Mouse (Mus musculus) c-Kit-positive CD71-positive TER-119-negative erythroid progenitor cells, embryonic 14.5 days (primary cell): ENCODE measurements around the gene Sult6b1.

Experiments
- DNase-seq: peaks from one replicate; pipeline ENCODE4 v3.0.0-alpha.2; 2013; ENCODE audit warnings: low read depth

Sult6b1 gene

DNA sequence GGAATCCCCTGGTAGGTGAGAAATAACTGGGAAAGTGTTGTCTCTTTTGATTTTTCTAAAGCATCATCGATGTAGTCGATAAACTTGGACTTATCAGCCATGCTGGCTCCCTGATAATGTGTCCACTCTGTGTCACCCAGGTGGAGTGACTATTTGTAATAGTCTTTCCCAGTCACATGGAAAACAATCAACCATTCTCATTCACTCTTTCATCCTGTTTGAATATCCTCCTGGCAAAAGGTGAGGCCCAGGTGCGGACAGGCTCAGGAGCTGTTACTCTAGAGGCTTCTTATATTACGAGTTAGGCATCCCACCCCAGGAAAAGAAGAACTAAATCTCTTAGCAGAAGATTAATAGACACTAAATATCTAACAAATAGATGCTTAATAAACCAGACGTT is at the start of gene Sult6b1:
Sult6b1 (minus strand) TSS at position 101 of the 400 bp plus-strand sequence.
- DNase-seq, result no peak

DNA sequence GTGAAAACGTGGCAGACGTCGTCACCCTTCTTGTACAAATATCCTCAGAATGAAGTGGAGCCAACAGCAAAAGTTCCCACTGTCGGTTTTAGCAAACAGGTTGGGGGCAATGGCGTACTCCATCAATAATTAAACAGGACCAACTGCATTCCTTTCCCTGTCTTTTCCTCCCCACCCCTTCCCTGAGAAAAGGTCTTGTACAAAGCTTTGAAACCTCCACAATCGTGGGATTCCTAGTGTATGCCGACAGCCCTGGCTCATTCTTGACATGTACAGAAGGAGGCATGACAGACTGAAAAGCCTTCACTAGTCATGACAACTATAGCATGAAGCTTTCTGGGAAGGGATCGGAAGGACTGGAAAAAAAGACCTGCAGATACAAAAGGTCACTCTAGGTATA is 46.4 kb upstream of the Sult6b1 start:
- DNase-seq, result no peak

DNA sequence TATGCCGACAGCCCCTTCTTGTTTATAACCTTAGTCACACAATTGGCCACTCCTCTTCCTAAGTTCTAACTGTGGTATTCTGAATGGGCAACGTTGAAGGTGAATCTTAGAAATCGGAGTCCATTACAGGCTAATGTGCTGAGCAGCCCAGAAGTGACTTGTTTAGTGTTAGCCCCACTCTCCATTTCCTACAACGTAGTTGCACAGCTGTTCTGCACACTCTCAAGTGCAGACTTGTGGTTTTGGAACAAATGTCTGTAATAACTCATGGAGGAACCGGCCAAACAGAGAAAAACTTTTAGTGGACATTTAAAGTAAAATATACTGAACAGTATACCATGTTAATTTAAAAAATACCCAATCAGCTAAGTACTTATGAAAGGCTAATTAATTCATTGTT is 45.3 kb upstream of the Sult6b1 start:
- no peak for DNase-seq

DNA sequence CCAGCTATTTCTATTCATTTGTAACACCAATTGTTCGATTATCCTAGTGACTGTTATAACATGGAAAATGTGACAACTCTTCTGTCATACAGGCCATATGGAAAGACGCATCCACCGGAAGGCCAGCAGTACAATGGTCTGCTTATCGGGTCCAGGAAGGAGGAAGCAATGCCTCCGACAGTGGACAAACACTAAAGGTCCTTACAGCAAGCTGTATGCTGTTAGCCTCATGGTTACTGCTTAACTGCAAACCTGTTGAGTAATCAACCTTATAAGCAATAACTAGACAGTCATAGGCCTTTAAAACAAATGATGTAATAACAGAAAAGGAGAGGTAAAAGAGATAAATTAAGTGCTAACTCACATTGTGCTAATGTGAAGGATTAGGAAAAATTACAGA is 44.4 kb upstream of the Sult6b1 start:
- no peak for DNase-seq

DNA sequence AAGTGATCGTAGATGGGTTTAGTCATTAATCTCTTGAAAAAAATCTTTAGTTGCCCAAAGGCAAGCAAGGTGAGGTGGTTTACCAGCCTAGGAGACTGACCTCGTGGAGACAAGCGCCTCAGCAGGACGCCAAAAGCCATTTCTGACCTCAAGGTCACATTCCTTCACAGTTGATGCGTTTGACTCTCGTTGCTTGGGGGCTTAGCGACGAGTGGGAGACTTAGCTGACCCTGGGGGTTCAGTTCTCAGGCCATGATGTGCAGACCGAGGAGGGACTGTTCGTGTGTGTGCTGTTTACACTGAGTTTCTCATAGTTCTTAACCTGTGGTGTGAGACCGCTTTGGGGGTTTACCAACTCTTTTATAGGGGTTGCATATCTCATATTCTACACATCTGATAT is 35.8 kb upstream of the Sult6b1 start:
- no peak for DNase-seq

DNA sequence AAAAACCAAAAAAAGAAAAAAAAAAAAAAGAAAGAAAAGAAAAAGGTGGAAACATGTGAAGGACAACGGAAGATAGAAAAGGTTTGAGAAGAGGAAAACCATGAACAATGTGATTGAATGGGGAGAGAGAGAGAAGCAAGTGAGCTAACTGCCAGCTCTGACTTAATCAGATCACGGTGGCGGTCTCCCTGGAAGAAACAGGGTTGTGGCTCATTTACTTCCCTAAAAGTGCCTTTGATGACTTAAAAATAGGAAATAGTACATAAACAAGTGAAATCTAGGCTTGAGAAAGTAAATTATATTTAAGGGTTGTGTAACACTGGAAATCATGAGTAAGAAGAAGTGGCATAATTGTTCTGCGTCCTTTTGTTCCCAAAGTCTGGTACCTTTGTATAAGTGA is 32.1 kb upstream of the Sult6b1 start:
- no peak for DNase-seq

DNA sequence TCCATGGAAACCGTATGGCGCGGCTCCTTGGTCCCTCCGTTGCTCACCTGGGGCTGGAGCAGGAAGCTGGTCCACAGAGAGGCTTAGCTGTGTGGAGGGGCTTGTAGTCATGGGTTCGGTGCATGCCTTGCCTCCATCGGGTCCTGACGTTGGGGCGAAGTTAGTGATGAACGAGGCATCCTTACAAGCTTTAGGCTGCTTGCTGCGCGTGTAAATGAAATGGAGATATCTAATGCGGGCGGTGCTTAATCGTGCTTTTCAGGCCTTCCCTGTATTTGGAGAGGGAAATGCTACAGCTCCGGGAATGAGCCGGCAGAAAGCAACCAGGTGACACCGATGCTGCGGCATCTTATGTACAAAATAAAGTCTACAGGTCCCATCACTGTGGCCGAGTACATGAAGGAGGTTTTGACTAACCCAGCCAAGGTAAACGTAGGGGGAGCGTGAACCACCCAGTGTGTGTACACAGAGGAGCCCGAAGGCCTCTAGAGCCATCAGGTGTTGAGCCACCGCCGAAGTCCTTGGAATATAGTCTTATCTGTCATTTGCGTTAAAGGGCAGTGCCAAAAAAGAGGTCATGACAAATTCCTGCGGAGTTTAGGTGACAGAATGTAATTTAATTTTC is 30.5 kb upstream of the Sult6b1 start:
- no peak for DNase-seq

DNA sequence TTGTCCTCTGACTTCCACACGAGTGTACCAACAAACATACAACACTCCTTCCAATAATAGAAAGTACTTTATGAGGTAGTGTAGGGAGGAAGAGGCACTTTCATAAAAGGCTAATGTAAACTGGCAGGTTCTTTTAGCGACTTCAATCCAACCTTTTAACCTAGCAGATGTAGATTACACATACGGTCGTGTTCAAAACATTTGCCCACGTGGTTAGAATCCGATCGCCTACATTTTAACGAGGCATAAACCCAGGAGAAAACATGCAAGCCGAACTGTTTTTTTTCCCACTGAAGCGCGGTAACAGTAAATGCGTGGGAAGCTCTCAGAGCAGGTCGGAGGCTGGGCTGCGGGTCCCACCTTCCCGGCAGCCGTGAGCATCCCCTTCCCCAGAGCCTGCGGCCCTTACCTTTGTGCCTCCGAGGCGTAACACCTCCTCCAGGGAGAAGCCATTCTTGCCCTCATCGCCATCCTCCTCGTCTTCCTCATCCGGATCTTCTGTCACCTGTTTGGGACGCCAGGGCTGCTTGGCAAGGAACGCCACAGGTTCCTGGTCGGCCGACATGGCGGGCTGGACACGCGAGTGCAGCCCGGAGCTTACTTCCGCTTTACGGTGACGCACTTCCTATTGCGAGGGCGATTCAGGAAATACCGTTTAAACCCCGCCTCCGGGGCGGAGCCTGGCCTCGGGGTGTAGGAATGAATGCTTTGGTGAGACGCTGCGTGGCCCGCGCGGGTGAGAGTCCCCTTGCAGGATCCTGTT is 29.9 kb upstream of the Sult6b1 start, which contains the start of the genes Cebpz and Ndufaf7:
Cebpz (minus strand) TSS at position 601 of the 763 bp plus-strand sequence.
Ndufaf7 (plus strand) TSS at position 671 of the 763 bp plus-strand sequence.
- DNase-seq, result peak; percentile 99

DNA sequence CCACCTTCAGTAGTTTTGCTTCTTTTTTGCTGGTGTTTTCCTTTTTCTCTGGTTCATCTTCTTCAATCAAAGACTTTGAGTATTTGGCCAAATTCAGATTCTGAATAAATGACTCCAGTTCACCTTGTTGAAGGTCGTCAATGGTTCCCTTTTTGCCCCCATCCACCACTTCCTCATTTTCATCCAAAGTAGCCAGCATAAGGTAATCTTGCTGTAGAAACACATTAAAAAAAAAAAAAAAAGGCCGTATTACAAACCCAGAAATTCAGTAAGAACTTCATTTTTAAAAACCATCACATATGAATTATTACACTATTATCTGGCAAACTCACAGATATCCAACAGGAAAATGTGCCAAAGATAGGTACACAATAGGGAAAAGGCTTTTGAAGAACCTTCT is 29.1 kb upstream of the Sult6b1 start:
- DNase-seq, result no peak

DNA sequence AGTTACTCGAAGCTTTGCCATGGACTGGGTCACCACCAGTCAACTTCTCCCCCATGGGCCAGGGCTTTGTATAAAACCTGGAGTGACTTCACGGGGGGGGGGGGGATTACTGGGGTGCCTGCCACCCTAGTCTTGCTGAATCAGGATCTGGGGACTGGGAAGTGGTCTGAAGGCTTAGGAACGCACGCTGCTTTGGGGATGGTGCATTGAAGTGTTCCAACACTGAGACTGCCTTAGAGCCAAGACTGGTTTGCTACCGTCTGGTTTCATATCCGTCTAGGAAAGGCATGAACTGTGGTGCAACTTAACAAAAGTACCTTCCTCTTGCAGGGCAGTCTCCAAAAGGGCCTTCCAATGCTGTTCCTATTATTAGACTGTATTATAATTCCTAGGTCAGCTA is 10.9 kb upstream of the Sult6b1 start:
- DNase-seq, result no peak

DNA sequence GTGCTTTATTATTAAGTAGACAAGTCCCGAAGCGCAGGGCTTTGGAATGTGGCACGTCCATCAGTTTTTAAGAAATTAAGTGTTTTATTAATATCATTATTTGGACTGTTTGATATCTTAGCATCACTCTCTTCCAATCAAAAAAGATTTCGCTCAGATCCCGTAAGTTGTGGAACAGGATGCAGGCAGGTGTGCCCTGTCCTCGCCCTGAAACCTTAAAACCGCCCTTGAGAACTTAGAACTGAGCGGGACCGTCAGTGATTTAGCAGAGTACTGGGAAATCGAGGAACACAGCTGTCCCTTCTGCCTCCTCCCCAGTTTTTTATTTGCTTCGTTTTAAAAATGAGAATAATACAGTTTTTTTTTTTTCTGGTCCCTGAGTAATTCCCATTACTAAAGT is 10.1 kb upstream of the Sult6b1 start:
- no peak for DNase-seq

DNA sequence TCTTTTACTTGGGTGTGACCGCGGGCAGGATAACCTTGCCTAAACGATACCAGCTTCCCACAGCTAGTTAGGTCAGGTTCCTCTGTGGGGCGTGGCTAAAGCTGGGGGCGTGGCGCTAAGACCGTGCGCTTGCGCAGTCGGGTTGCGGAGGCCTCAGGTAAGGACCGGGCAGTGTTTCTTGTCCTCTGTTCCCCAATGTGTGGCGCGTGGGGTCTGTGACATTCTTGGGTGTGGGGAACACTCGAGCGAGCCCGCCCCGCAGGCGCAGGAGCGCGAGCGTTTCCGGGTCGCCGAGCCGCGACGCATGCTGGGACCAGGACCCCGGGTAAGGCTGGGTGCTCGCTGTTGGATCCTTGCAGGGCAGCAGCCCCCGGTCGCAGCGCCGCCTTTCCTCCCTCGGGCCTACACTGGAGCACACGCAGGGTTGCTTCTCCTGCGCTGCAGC is 9.6 kb upstream of the Sult6b1 start, which contains the start of gene Cebpzos:
Cebpzos (plus strand) TSS at position 132 of the 445 bp plus-strand sequence.
- peak; percentile 85 for DNase-seq

DNA sequence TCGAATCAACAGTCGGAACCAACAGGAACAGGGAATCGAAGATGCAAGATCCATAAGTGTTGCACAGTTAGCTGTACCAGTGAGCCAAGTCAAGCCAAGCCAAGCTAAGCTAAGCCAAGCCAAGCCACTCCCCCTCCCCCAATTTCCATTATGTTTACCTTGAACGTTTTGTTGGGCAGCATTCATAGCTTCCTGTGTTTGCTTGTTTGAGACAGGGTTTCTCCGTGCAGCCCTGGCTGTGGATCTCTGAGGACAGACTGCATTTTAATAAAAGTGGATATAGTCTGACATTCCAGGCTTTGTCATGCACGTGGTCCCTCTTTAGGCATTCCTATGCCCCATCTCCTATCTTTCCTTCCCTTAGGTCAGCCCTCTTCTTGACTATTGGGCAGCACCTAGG is 9.0 kb upstream of the Sult6b1 start:
- DNase-seq, result no peak

DNA sequence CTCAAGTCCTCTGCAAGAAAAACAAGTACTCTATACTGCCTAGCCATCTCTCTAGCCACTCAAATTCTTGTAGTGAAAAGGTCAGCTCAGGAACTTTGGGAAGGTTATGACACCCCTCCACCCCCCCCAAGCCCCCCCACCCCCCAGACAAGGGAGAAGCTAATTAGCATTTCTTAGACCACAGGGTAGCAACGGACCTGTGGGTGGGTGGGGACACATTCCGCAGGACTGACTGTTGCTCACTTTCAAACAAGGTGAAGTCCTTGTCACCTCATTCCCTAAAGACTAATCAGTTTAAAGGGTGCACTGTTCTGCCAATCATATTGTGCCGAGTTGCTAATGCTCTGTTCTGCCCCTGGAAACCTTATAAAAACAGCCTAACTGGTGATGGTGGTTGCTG is 7.1 kb upstream of the Sult6b1 start:
- no peak for DNase-seq

DNA sequence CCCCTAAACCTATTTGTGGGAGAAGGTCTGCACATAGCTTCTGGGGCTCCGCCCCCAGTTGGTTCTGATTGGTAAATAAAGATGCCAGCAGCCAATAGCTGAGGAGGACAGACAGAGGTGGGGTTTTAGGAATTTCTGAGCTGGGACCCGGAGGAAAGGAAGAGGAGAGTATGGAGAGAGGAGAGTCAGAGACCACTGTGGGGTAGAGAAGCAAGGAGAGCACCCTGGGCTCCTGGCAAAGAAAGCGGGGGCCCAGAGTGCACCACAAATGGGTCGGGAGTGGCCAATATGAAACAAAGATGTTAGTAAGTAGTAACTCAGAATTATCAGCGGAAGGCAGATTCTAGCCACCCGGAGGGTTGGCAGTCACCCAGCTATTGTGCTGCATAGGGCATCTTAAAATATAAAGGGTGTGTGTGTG is 6.1 kb upstream of the Sult6b1 start:
- DNase-seq, result no peak

DNA sequence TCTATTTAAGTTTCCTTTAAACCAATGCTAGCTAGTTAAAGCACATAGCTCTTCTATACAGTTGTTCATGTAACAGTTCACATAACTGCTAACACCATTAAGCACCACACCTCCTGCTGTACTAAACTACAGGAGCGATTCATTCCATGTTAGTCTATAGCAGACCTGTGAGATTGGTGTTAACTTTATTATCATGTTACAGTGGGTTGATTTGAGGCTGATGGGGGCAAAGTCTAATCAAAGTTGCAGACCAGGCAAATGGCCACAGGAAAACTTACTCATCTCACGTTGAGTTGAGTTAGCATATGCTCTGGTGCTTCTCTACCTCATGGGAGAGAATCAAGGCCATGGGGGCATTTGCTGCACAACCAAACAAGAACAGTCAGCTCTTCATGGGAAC is 2.6 kb upstream of the Sult6b1 start:
- no peak for DNase-seq

DNA sequence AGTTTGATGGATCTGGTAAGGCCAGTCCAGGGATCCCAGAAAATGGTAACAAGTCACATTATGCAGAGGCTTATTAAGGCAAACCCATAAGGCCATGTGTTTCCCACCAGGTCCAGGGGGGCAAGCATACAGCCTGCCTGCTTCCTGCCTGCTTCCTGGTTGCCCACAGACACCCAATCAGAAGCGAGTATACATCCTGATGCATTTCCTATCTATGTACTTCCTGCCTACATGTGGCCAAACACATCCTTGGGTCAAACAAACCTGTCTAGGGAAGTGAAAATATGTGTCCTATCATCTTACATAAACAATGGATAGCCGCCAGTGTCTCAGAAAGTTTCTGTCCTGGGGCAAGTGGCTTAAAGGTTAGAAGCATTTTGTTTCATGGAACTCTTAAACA is 3.6 kb downstream of the Sult6b1 start:
- no peak for DNase-seq

DNA sequence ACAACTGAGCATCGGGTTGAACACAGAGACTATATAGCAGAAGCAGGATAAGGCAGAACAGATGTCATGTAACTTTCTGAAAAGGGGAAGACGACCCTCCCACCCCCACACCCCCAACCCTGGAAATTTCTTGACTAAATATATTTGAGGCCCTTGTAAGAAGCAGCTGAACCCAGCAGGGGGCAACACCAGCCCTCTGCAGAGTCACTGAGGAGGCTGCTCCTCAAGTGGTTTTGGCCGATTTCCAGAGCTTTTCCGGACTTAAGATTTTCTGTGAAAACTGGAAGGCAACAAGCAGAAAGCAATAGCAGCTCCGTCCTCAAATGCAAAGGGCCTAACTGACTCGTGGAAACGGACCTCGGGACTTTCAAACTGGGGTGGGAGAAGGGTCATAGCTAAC is 11.4 kb downstream of the Sult6b1 start:
- DNase-seq, result no peak

DNA sequence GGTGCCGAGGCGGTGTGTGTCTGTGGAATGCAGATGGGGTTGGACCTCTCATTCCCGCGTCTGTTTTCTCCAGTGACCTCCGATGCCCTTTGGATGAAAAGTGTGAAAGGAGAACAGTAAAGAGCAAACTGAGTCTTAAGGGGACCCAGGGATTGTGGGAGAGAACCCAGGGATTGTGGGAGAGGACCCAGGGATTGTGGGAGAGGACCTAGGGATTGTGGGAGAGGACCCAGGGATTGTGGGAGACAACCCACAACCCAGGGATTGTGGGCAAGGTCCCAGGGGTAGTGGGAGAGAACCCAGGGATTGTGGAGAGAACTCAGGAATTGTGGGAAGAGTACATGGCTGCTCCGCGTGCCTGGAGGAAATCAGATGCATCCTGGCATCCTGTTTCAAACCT is 11.8 kb downstream of the Sult6b1 start:
- DNase-seq, result no peak

DNA sequence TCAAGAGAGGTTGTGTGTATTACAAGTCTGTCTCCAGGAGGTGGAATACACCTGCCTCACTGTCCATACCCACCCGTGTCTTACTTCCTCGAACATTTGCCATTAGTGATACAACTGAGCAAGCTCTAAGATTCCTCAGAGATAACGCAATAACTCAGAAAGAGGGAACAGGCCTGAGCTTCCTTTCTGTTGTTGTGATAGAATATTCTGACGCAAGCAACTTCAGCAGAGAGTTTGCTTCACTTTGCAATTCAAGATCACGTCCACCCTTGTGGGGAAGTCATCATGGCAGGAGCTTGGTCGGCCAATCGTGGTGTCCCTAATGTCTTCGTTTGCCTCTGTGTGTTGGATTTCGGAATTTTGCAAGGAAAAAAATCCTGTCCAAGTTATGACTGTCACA is 15.8 kb downstream of the Sult6b1 start:
- DNase-seq, result no peak

DNA sequence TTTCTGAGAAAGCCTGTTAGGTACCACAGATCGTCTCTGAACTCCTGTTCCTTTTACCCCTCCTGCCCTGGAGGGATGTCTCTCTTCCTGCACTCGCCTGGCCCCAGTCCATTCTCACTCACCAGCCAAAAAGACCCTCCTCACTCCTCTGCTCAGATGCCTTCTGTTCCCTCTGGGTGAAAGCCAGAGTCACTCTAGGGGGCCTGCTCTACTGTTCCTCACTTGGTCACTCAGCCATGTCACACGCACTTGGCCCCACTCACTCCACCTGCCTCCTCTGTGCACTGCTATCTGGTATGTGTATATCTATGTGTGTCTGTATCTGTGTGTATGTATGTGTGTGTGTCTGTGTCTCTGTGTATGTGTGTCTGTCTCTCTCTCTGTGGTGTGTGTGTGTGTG is 17.6 kb downstream of the Sult6b1 start:
- no peak for DNase-seq

DNA sequence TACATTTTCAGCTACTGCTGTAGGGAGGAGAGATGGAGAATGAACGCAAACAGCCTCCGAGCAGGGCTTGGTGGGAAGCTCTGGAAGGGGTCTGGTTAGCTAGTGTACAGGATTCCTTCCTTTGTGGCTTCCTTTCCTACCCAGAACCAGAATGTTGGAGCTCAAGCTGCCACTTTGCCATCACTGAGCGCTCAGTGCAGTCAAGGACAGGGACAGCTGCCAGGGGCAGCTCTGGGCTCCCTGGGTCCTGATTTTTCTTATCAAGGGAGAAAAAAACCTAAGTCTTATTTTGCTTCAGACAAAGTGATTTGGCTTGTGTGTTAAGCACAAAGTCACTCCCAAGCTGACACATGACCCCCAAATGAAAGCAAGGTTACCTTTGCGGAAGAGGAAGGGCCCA is 18.2 kb downstream of the Sult6b1 start:
- no peak for DNase-seq

DNA sequence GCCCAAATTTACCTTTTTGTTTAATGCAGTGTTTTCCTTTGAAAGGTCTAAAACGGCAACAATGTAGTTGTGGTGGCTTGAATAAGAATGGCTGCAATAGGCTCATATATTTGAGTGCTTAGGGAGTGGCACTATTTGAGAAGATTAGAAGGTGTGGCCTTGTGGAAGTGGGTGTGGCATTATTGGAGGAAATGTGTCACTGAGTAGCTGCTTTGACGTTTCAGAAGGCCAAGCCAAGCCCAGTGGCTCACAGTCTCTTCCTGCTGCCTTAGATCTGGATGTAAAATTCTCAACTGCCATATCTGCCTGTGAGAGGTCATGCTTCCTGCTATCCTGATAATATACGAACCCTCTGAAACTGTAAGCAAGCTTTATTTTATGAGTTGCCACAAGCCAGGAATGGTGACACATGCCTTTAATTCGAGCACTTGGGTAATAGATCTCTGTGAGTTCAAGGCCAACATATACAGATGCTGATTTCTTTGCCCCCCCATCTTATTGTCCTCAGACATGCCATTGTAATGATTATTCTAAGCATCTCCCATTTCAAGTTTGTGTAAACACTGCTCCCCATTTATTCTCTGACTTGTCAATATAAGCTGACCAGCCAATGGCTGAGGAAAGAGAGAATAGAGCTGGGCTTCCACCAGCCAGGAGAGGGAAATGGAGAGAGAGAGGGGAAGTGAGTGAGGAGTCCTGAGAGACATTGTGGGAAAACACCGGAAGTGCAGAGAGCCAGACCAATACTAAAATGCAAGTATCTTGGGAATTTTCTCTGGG is 21.3 kb downstream of the Sult6b1 start:
- no peak for DNase-seq
